Mouse (Mus musculus): ENCODE results near the gene Pbx1.

- TF ChIP-seq CTCF (IDR thresholded peaks at IDR 0.05; ENCODE audit: low read depth) (no peak), EP300 (optimal IDR thresholded peaks at IDR 0.05) (no peak)
Observed at GRCm38 (mm10) chr1:168363053-168363452, 69.0 kb downstream of the Pbx1 start.
